Mouse (Mus musculus) bone marrow macrophage, adult 2 months (primary cell): ENCODE results near the gene Chek2.

ENCODE experiments used
- CTCF ChIP-seq: IDR thresholded peaks from 2 replicates; pipeline ENCODE4 v1.5.1; 2012; ENCODE audit warnings: low read depth, mild to moderate bottlenecking, low read length, moderate library complexity
- POLR2A ChIP-seq: IDR thresholded peaks from 2 replicates; pipeline ENCODE4 v1.6.1; 2012; ENCODE audit warnings: mild to moderate bottlenecking, low read depth, low read length, borderline replicate concordance

DNA sequence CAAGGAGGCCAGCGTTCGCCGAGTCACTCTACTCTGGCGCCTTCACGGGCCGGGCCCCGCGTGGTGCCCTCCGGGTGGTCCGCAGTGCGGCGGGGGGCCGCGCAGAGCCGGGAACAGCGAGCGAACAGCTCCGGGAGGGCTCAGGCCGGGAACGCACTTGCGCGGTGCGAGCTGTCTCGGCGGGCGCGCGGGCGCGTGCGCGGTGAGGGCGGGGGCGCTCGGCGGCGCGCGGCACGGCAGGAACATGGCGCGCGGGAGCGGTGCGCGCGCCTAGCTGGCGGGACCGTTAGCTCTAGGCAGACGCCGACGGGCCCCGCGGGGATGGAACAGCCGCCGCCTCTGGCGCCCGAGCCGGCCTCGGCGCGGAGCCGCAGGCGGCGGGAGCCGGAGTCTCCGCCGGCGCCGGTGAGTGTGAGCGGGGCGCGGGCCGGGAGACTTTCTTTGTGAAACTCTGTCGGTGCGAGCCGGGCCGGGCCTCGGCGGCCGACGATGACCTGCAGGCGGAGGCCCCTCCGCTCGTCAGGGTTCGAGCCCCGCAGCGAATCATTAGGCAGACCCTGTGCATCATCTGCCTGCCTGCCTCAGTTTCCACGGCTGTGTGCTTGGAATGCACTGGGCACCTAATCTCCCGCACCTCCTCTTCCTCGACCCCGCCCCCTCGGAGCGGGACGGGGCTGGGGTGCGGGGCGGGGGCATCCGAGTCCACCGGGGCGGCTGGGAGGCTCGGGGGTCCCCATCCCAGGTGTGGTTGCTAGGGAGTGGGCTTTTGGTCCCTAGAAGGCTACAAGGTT, 40.0 kb downstream of the Chek2 start, which contains the start of gene Ttc28:
- TF ChIP-seq CTCF (no peak), POLR2A (no peak)
